Mouse (Mus musculus): ENCODE results near the gene Maml3. TPM values are rescaled to one million over a fixed set of nuclear protein-coding genes. Genes with fewer than 3 reads are reported as not detected.

The Maml3 gene
- polyA plus RNA-seq, 1 experiment from 2014 or later = 0.65 TPM

DNA sequence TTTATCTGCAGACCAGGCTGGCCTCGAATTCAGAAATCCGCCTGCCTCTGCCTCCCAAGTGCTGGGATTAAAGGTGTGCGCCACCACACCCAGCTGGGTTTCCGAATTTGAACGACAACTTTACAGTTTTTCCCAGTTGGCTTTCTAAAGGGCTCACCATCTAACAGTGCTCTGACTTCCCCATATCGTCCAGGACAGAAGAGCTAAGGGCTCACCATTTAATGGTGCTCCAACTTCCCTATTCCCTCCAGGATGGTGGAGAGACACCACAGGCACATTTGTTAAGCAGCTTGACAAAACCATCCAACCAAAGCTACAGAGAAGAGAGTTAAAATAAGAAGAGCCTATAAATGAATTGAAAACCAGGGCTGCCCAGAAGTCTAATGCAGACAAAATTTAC lies 130.7 kb downstream of the Maml3 start:
- ATAC-seq (no peak), DNase-seq (no peak)
- WGBS (ENCODE audit: insufficient replicate concordance) = 68% methylated on average over 6 of the region's 6 CpGs
- no peak overlapping the region for H3K27ac ChIP-seq (ENCODE audit: low read depth)
- TF ChIP-seq EP300 (IDR thresholded peaks at IDR 0.05; ENCODE audit: low read depth) = no peak
- no peak for TF ChIP-seq CTCF (IDR thresholded peaks at IDR 0.05; ENCODE audit: low read depth)
- no peaks in the 10 kb centered on the region for H3K27me3 ChIP-seq (ENCODE audit: insufficient read depth, low read length)
- H3K36me3 ChIP-seq (replicated peaks; ENCODE audit: insufficient read depth, low read length) = no peaks in the 10 kb centered on the region
- H3K4me3 ChIP-seq (ENCODE audit: low read depth, low read length) = no peak overlapping the region
- no peaks in the 10 kb centered on the region; the same call in 1 of the 2 replicates for H3K4me1 ChIP-seq (ENCODE audit: insufficient read depth)
- H3K9ac ChIP-seq (replicated peaks) = no peak overlapping the region
- H3K4me2 ChIP-seq (ENCODE audit: low read depth, low read length) = no peak overlapping the region
- no peaks in the 10 kb centered on the region for H3K9me3 ChIP-seq (ENCODE audit: low read length)

DNA sequence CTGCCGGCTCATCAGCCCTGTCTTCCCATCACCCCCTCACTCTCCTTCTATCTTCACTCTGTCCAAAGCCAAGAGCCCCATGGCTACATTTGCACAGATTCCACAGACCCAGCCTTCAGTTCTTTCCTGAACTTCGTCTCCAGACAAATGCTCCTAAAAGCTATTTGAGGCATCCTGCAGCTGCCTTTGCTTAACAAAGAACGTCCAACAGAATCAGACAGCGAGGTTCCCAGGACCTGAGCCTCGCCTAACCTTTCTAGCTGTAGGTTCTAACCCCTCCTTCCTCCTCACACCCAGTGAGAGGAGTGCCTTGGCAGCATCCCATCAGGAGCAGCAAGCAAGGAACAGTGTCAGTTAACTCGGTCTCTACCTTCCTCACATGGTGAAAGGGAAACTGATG lies 132.3 kb downstream of the Maml3 start:
- Histone ChIP-seq H3K27ac (ENCODE audit: low read depth) (no peak overlapping the region), H3K4me3 (ENCODE audit: low read depth, low read length) (no peak overlapping the region), H3K27me3 (ENCODE audit: insufficient read depth, low read length) (no peaks in the 10 kb centered on the region), H3K9ac (replicated peaks) (no peak overlapping the region), H3K9me3 (ENCODE audit: low read length) (no peaks in the 10 kb centered on the region), H3K4me2 (ENCODE audit: low read depth, low read length) (no peak overlapping the region), H3K4me1 (ENCODE audit: insufficient read depth) (no peaks in the 10 kb centered on the region), H3K36me3 (replicated peaks; ENCODE audit: insufficient read depth, low read length) (no peaks in the 10 kb centered on the region)
- 81% methylated on average over 6 of the region's 6 CpGs for WGBS (ENCODE audit: insufficient replicate concordance)
- no peak for TF ChIP-seq EP300 (IDR thresholded peaks at IDR 0.05; ENCODE audit: low read depth)
- TF ChIP-seq CTCF (IDR thresholded peaks at IDR 0.05; ENCODE audit: low read depth) = no peak
- no peak for DNase-seq
- no peak for ATAC-seq

DNA sequence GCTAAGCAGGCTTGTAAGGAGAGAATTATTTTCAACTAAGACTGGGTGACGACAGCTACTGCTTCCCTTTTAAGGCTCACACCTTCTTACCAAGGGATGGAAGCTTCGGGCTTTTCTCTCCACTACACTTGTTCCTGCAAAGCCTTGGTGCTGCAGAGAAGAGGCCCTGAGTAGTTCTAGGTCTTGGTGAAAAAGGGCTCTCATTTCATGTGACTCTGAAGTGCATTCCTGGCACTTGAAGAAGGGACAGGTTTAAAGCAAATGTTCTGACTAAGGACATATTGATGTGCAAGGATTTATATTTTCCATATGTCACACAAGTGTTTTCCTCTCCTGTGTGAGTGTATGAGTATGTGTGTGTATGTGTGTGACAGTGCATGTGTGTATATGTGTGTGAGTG lies 134.4 kb downstream of the Maml3 start:
- Histone ChIP-seq H3K9ac (replicated peaks) (no peak overlapping the region), H3K4me2 (ENCODE audit: low read depth, low read length) (no peak overlapping the region), H3K27me3 (ENCODE audit: insufficient read depth, low read length) (no peaks in the 10 kb centered on the region), H3K27ac (ENCODE audit: low read depth) (no peak overlapping the region), H3K36me3 (replicated peaks; ENCODE audit: insufficient read depth, low read length) (no peaks in the 10 kb centered on the region), H3K4me1 (ENCODE audit: insufficient read depth) (peaks cover 5% of the 10 kb centered on the region; the same call in 1 of the 2 replicates), H3K9me3 (ENCODE audit: low read length) (no peaks in the 10 kb centered on the region), H3K4me3 (ENCODE audit: low read depth, low read length) (no peak overlapping the region)
- WGBS (ENCODE audit: insufficient replicate concordance) = 68% methylated on average over 2 of the region's 2 CpGs
- DNase-seq = no peak
- TF ChIP-seq CTCF (IDR thresholded peaks at IDR 0.05; ENCODE audit: low read depth) (no peak), EP300 (IDR thresholded peaks at IDR 0.05; ENCODE audit: low read depth) (no peak)
- ATAC-seq = no peak

DNA sequence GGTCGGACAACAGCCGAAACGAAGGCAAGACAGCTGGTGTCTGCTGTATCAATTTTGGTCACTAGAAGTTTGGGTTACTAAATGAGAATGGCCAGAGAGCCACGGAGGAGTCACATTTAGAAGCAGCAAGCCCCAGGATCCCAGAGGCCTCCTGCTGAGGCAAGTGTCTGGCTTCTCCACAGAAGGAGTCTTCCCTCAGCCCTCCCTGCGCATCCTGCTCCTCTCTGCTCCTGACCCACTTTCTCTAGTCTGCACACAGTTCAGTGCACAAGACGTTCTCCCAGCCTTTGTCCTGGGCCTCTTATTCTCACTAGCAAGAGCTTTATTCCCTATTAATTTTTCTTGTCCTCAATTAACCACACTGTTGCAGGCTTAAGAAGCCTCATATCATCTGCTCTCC lies 135.4 kb downstream of the Maml3 start:
- whole genome bisulfite sequencing (ENCODE audit: insufficient replicate concordance) = 83% methylated on average over 6 of the region's 6 CpGs
- Histone ChIP-seq H3K4me2 (ENCODE audit: low read depth, low read length) (no peak overlapping the region), H3K4me1 (ENCODE audit: insufficient read depth) (peaks cover 13% of the 10 kb centered on the region; the same call in 1 of the 2 replicates), H3K27ac (ENCODE audit: low read depth) (no peak overlapping the region), H3K27me3 (ENCODE audit: insufficient read depth, low read length) (no peaks in the 10 kb centered on the region), H3K9me3 (ENCODE audit: low read length) (no peaks in the 10 kb centered on the region), H3K9ac (replicated peaks) (no peak overlapping the region), H3K4me3 (ENCODE audit: low read depth, low read length) (no peak overlapping the region), H3K36me3 (replicated peaks; ENCODE audit: insufficient read depth, low read length) (no peaks in the 10 kb centered on the region)
- no peak for ATAC-seq
- TF ChIP-seq EP300 (IDR thresholded peaks at IDR 0.05; ENCODE audit: low read depth) (no peak), CTCF (IDR thresholded peaks at IDR 0.05; ENCODE audit: low read depth) (no peak)
- no peak for DNase-seq

DNA sequence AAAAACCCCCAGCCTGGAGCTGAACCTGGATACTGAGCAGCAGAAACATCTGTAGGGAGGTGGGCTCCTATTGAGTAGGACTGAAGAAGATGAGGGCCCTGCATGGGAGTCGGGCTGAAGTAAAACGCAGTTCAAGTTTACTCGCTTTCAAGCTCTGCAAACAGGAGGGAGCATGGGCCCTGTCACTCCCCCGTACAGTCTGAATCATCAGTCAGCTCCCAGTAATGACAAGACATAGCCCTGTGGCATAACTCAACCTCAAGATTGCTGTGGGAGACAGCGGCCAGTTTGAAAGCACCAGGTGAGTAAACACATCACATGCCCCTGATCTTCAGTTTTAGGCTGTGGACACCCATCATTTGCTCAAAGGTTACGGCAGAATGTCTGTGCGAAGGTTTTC lies 139.0 kb downstream of the Maml3 start:
- no peak overlapping the region for H3K4me2 ChIP-seq (ENCODE audit: low read depth, low read length)
- H3K27ac ChIP-seq (ENCODE audit: low read depth) = no peak overlapping the region
- H3K36me3 ChIP-seq (replicated peaks; ENCODE audit: insufficient read depth, low read length) = no peaks in the 10 kb centered on the region
- H3K4me3 ChIP-seq (ENCODE audit: low read depth, low read length) = no peak overlapping the region
- WGBS (ENCODE audit: insufficient replicate concordance) = 50% methylated on average over 7 of the region's 7 CpGs
- no peak overlapping the region for H3K9ac ChIP-seq (replicated peaks)
- DNase-seq (no peak), ATAC-seq (no peak)
- H3K4me1 ChIP-seq (ENCODE audit: insufficient read depth) = peaks cover 13% of the 10 kb centered on the region; the same call in 1 of the 2 replicates
- no peaks in the 10 kb centered on the region for H3K27me3 ChIP-seq (ENCODE audit: insufficient read depth, low read length)
- no peak for TF ChIP-seq CTCF (IDR thresholded peaks at IDR 0.05; ENCODE audit: low read depth)
- TF ChIP-seq EP300 (IDR thresholded peaks at IDR 0.05; ENCODE audit: low read depth) = no peak
- no peaks in the 10 kb centered on the region for H3K9me3 ChIP-seq (ENCODE audit: low read length)

DNA sequence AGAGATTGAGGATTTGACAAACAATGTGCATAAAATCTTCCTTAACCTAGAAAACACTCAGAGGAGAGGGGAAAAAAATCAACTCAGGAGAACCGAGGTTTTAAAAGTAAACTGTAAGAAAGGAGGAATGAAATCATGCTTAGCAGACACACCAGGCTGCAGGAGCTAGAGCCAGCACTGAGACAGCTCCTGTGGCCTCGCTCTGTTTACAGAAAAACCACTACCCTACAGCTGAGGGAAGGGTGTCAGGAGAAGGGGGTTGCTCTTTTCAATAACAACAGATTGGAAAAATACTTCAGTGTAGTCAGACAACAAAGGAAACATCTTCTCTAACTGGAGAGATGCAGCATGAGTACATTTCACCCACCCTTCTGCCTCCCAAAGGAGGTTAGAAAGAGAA lies 139.4 kb downstream of the Maml3 start:
- peaks cover 13% of the 10 kb centered on the region; the same call in 1 of the 2 replicates for H3K4me1 ChIP-seq (ENCODE audit: insufficient read depth)
- 18% methylated on average over 2 of the region's 2 CpGs for WGBS (ENCODE audit: insufficient replicate concordance)
- no peaks in the 10 kb centered on the region for H3K36me3 ChIP-seq (replicated peaks; ENCODE audit: insufficient read depth, low read length)
- H3K9me3 ChIP-seq (ENCODE audit: low read length) = no peaks in the 10 kb centered on the region
- TF ChIP-seq EP300 (IDR thresholded peaks at IDR 0.05; ENCODE audit: low read depth) (no peak), CTCF (IDR thresholded peaks at IDR 0.05; ENCODE audit: low read depth) (no peak)
- H3K27me3 ChIP-seq (ENCODE audit: insufficient read depth, low read length) = no peaks in the 10 kb centered on the region
- DNase-seq = no peak
- H3K9ac ChIP-seq (replicated peaks) = no peak overlapping the region
- no peak for ATAC-seq
- H3K4me2 ChIP-seq (ENCODE audit: low read depth, low read length) = no peak overlapping the region
- no peak overlapping the region for H3K27ac ChIP-seq (ENCODE audit: low read depth)
- H3K4me3 ChIP-seq (ENCODE audit: low read depth, low read length) = no peak overlapping the region

DNA sequence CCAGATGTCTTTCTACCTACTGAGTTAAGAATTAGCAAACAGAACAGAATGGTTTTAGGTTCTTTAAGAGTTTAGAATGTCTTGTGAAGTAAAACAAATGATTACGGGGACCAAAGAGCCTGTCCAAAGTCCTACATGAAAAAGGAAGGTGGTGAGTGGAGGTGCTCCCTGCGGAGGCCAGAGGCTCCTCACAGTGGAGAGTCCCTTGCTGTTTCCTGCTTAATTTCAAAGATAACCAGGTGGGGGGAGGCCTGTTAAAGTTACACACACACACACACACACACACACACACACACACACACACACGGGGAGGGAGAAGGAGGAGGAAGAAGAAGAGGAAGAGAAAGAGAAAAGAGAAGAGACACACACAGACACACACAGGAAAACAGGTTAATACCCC lies 139.9 kb downstream of the Maml3 start:
- Histone ChIP-seq H3K9ac (replicated peaks) (no peak overlapping the region), H3K4me2 (ENCODE audit: low read depth, low read length) (no peak overlapping the region)

More for the DNA sequence above, 139.9 kb downstream of the Maml3 start:
- DNase-seq = no peak
- Histone ChIP-seq H3K4me3 (ENCODE audit: low read depth, low read length) (no peak overlapping the region), H3K4me1 (ENCODE audit: insufficient read depth) (peaks cover 13% of the 10 kb centered on the region; the same call in 1 of the 2 replicates), H3K9me3 (ENCODE audit: low read length) (no peaks in the 10 kb centered on the region), H3K27me3 (ENCODE audit: insufficient read depth, low read length) (no peaks in the 10 kb centered on the region), H3K36me3 (replicated peaks; ENCODE audit: insufficient read depth, low read length) (no peaks in the 10 kb centered on the region), H3K27ac (ENCODE audit: low read depth) (no peak overlapping the region)
- 39% methylated on average over 3 of the region's 3 CpGs for WGBS (ENCODE audit: insufficient replicate concordance)
- ATAC-seq = no peak
- TF ChIP-seq CTCF (IDR thresholded peaks at IDR 0.05; ENCODE audit: low read depth) (no peak), EP300 (IDR thresholded peaks at IDR 0.05; ENCODE audit: low read depth) (no peak)
